Mouse (Mus musculus): ENCODE results near the gene Ndufb6. TPM values are rescaled to one million over a fixed set of nuclear protein-coding genes. Genes with fewer than 3 reads are reported as not detected.

Ndufb6 gene
- polyA plus RNA-seq, 1 experiment from 2014 or later, result 542 TPM

DNA sequence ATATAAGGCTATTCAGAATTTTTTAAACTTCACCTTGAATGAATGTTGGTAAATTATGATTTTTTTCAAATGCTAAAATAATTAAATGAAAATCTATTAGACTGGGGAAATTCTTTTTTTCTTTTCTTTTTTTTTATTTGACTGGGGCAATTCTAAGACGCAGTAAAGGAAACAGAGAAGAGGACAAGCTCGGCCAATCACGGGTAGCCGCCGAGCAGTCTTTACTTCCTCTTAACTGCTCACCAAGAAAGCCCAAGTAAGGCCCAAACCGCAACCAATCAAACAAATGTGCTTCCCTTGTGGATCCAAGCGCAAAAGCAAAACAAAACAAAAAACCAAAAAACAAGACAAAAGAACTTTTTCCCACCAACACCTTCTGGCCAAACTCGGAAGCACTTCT lies 35.2 kb downstream of the Ndufb6 start:
- DNase-seq (ENCODE audit: low spot score), result no peak
- Histone ChIP-seq H3K9me3 (replicated peaks; ENCODE audit: low read length) (no peaks in the 10 kb centered on the region), H3K9ac (ENCODE audit: low read depth, low read length) (no peak overlapping the region), H3K4me3 (replicated peaks; ENCODE audit: low read depth, low read length) (no peak overlapping the region), H3K36me3 (ENCODE audit: insufficient read depth, low read length) (no peaks in the 10 kb centered on the region), H3K4me2 (ENCODE audit: low read length) (no peak overlapping the region), H3K27ac (no peak overlapping the region), H3K4me1 (replicated peaks; ENCODE audit: insufficient read depth, low read length) (no peaks in the 10 kb centered on the region), H3K27me3 (ENCODE audit: insufficient read depth, low read length) (no peaks in the 10 kb centered on the region)
- TF ChIP-seq CTCF (IDR thresholded peaks at IDR 0.05; ENCODE audit: low read depth), result no peak
- no peak for ATAC-seq (replicated peaks; ENCODE audit: low FRiP score, low read depth)
- 80% methylated on average over 8 of the region's 8 CpGs for WGBS

DNA sequence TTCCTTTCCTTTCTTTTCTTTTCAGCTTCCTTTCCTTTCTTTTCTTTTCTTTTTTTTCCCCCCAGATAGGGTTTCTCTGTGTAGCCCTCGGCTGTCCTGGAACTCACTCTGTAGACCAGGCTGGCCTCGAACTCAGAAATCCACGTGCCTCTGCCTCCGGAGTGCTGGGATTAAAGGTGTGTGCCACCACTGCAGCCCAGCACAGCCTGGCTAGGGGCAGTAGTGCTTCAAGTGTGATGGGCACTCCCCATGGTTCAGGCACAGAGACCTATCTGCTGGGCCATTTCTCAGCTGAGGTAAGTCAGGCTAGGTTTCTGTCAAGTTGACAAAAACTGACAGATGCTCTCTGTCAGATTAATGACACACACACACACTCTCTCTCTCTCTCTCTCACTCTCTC lies 36.2 kb downstream of the Ndufb6 start:
- Histone ChIP-seq H3K9me3 (replicated peaks; ENCODE audit: low read length) (no peaks in the 10 kb centered on the region), H3K4me2 (ENCODE audit: low read length) (no peak overlapping the region), H3K4me1 (replicated peaks; ENCODE audit: insufficient read depth, low read length) (peaks cover 6% of the 10 kb centered on the region; the same call in 1 of the 2 replicates), H3K27ac (no peak overlapping the region), H3K36me3 (ENCODE audit: insufficient read depth, low read length) (no peaks in the 10 kb centered on the region), H3K4me3 (replicated peaks; ENCODE audit: low read depth, low read length) (no peak overlapping the region), H3K9ac (ENCODE audit: low read depth, low read length) (no peak overlapping the region), H3K27me3 (ENCODE audit: insufficient read depth, low read length) (no peaks in the 10 kb centered on the region)
- ATAC-seq (replicated peaks; ENCODE audit: low FRiP score, low read depth) (no peak), DNase-seq (ENCODE audit: low spot score) (no peak)
- TF ChIP-seq CTCF (IDR thresholded peaks at IDR 0.05; ENCODE audit: low read depth), result no peak
- WGBS, result 78% methylated on average over 4 of the region's 4 CpGs

DNA sequence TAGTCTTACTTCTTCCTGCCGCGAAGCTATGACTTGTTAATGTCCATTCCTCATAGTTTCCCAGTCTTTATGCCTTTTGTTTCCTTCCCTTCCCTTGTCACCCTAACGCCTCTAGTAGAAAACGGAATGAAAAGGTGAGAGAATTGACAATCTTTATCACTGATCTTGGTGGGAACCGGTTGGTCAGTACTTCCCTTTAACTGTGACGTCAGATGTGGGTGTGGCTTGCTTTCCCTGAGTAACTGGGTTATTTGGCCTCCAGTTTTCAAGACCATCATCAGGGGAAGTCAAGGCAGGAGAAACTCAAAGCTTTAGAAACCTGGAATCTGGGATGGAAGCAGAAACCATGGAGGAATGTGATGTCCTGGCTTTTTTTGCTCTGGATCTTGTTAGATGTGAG lies 37.3 kb downstream of the Ndufb6 start:
- ATAC-seq (replicated peaks; ENCODE audit: low FRiP score, low read depth) (no peak), DNase-seq (ENCODE audit: low spot score) (no peak)
- Histone ChIP-seq H3K4me3 (replicated peaks; ENCODE audit: low read depth, low read length) (no peak overlapping the region), H3K4me1 (replicated peaks; ENCODE audit: insufficient read depth, low read length) (peaks cover 6% of the 10 kb centered on the region; the same call in 1 of the 2 replicates), H3K9ac (ENCODE audit: low read depth, low read length) (no peak overlapping the region), H3K4me2 (ENCODE audit: low read length) (no peak overlapping the region), H3K27me3 (ENCODE audit: insufficient read depth, low read length) (no peaks in the 10 kb centered on the region), H3K36me3 (ENCODE audit: insufficient read depth, low read length) (no peaks in the 10 kb centered on the region), H3K27ac (no peak overlapping the region), H3K9me3 (replicated peaks; ENCODE audit: low read length) (no peaks in the 10 kb centered on the region)
- 57% methylated on average over 6 of the region's 6 CpGs for WGBS
- no peak for TF ChIP-seq CTCF (IDR thresholded peaks at IDR 0.05; ENCODE audit: low read depth)

DNA sequence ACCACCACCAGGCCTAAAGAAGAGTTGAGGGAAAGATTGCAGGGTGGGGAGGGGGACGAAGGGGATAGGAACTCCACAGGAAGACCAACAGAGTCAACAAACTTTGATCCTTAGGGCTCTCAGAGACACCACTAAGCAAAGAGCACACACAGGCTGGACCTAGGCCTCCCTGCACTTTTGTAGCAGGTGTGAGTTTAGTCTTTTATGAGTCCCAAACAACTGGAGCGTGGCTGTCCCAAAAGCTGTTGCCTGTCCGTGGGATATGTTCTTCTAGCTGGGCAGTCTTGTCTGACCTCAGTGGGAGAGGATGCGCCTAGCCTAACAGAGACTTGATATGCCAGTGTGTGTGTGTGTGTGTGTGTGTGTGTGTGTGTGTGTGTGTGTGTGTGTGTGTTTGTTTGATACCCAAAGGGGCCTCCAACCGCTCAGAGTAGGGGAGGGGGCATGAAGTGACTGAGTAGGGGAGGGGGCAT lies 38.9 kb downstream of the Ndufb6 start:
- DNase-seq (ENCODE audit: low spot score) (no peak), ATAC-seq (replicated peaks; ENCODE audit: low FRiP score, low read depth) (peak; percentile 41)
- Histone ChIP-seq H3K9ac (ENCODE audit: low read depth, low read length) (peak overlapping the region; percentile 63), H3K9me3 (replicated peaks; ENCODE audit: low read length) (no peaks in the 10 kb centered on the region), H3K27me3 (ENCODE audit: insufficient read depth, low read length) (no peaks in the 10 kb centered on the region), H3K4me1 (replicated peaks; ENCODE audit: insufficient read depth, low read length) (peaks cover 6% of the 10 kb centered on the region; the same call in 1 of the 2 replicates), H3K4me2 (ENCODE audit: low read length) (peak overlapping the region; percentile 77), H3K27ac (peak overlapping the region; percentile 82; the same call in 1 of the 2 replicates), H3K4me3 (replicated peaks; ENCODE audit: low read depth, low read length) (peak overlapping the region; percentile 74), H3K36me3 (ENCODE audit: insufficient read depth, low read length) (no peaks in the 10 kb centered on the region)
- 37% methylated on average over 5 of the region's 5 CpGs for WGBS
- no peak for TF ChIP-seq CTCF (IDR thresholded peaks at IDR 0.05; ENCODE audit: low read depth)

DNA sequence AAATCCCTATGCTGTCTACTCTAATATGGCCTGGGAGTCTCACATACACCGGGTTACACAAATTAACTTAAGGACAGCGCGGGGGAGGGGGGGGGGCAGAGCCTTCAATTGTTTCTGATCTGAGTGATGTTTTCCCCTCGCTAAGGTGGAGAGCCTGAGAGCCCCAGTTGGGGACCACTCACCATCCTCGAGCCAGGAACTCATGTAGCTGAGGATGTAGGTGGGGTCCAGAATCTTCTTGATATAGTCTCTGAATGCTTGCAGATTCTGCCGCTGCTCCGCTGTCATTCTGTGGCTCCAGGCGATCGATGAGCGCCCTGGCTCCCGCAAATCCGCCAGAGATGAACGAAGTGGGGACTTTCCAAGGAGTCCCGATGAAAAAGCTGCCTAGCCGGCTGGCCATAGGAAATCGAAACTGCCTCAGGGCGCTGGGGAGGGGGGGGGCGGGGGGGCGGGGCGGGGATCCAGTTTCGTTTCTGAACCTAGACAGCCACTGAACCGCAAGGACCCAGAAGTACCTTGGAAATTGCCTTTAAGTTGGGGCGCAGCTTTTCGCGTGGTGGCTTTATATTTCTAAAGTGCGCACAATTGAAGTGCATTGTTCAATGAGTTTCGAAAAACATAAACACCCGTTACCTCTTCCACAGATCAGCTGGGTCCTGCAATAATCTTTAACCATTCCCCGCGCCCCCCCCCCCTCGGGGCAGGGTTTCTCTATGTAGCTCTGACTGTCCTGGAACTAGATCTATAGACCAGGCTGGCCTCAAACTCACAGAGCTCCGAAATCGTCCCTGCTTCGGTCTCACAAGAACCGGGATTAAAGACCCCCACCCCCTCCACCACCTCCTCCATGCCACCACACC lies 39.6 kb downstream of the Ndufb6 start, which contains the start of gene Ddx58:
TSS of gene Ddx58 (minus strand) at position 420 of the 863 bp plus-strand sequence.
- Histone ChIP-seq H3K4me1 (replicated peaks; ENCODE audit: insufficient read depth, low read length) (peaks cover 6% of the 10 kb centered on the region; the same call in 1 of the 2 replicates), H3K36me3 (ENCODE audit: insufficient read depth, low read length) (no peaks in the 10 kb centered on the region), H3K9me3 (replicated peaks; ENCODE audit: low read length) (no peaks in the 10 kb centered on the region), H3K4me3 (replicated peaks; ENCODE audit: low read depth, low read length) (peak within 1 kb of the TSS; percentile 74), H3K4me2 (ENCODE audit: low read length) (peak within 1 kb of the TSS; percentile 77), H3K27me3 (ENCODE audit: insufficient read depth, low read length) (no peaks in the 10 kb centered on the region), H3K27ac (peak within 1 kb of the TSS; percentile 82), H3K9ac (ENCODE audit: low read depth, low read length) (peak within 1 kb of the TSS; percentile 63)
- DNase-seq (ENCODE audit: low spot score), result peak; percentile 78
- TF ChIP-seq CTCF (IDR thresholded peaks at IDR 0.05; ENCODE audit: low read depth), result no peak
- peak; percentile 68 for ATAC-seq (replicated peaks; ENCODE audit: low FRiP score, low read depth)
- under 1% methylated on average over 35 of the region's 35 CpGs for WGBS

DNA sequence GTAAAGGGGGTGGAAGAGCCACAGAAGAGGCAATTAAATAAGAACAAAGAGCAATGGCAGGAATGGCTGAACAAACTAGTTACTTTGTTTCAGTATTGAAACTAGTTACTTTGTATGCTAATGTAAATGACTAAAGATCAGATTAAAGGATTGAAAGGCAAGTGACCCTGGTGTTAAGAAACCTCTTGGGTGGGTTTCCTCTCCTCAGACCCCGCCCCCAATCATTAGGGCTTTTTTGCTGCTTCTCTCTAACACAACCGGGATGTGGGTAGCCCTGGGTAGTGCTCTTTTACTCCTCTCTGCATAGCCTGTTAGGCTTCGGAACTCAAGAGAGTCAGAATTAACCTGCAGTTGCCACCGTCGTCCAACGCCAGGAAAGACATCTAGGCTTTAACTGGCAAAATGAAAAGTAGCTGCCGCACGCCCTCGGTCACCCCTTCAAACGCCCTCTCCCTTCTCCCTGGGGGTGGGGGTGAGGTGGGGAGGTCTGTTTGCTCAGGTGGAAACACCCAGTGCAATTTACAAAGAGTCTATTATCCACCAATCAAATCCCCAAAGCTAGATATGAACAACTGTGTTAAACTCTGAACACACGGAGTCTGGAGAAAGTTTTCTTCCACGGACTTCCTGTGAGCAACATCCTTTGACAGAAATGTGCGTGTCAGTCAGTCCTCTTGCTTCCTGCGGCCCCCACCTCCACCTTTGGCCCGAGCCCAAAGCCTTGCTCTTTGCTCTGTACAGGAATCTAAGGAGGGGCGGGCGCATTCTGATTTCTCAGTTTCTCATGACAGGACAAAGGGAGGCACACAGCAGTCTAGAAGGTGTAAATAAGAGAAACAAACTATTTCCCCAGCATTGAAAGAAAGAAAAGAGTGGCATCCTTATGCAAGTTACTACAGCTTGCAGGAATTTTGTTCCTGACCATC lies 40.5 kb downstream of the Ndufb6 start:
- Histone ChIP-seq H3K27ac (peak overlapping the region; percentile 82), H3K9ac (ENCODE audit: low read depth, low read length) (peak overlapping the region; percentile 63), H3K9me3 (replicated peaks; ENCODE audit: low read length) (no peaks in the 10 kb centered on the region), H3K4me1 (replicated peaks; ENCODE audit: insufficient read depth, low read length) (peaks cover 6% of the 10 kb centered on the region; the same call in 1 of the 2 replicates), H3K4me2 (ENCODE audit: low read length) (peak overlapping the region; percentile 77), H3K4me3 (replicated peaks; ENCODE audit: low read depth, low read length) (peak overlapping the region; percentile 74), H3K36me3 (ENCODE audit: insufficient read depth, low read length) (no peaks in the 10 kb centered on the region), H3K27me3 (ENCODE audit: insufficient read depth, low read length) (no peaks in the 10 kb centered on the region)
- TF ChIP-seq CTCF (IDR thresholded peaks at IDR 0.05; ENCODE audit: low read depth), result no peak
- peak; percentile 73 for ATAC-seq (replicated peaks; ENCODE audit: low FRiP score, low read depth)
- WGBS, result 1% methylated on average over 17 of the region's 17 CpGs
- DNase-seq (ENCODE audit: low spot score), result peak; percentile 73

All from kidney, postnatal 0 days (tissue).